Mouse (Mus musculus): ENCODE data around the gene Ubqln4. TPM values are rescaled to one million over a fixed set of nuclear protein-coding genes. Genes with fewer than 3 reads are reported as not detected.
"Not testable (repeated sequence)": the region's sequence is repeated elsewhere in the genome, so short reads cannot be mapped to it uniquely, and the experiment has no call there.

Ubqln4 gene
- polyA plus RNA-seq, 1 experiment from 2014 or later: 89.2 TPM

DNA sequence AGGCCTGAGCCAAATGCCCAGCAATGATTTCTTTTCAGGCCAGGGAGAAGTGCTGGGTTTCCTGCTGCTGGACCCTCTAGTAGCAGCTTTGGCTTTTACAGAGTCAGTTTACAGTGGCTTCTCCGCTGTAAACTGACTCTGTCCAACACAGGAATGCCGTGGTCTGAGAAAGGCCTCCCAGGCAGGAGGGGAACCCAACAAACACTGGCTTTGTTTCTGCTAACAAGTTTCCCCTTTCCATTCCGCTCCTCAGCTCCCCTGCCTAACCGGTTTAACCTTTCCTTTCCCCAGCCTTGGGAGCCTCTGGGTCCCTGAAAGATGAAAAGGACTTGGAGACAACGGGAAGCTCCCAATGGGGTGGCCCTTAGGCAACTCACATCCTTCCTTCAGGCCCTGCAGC, 36.7 kb downstream of the Ubqln4 start:
- no peak overlapping the region for H3K4me2 ChIP-seq (ENCODE audit: low read depth, low read length, severe bottlenecking)
- no peaks in the 10 kb centered on the region for H3K4me1 ChIP-seq (replicated peaks; ENCODE audit: control insufficient read depth, insufficient read depth, low read length)
- H3K36me3 ChIP-seq (ENCODE audit: control insufficient read depth, insufficient read depth, low read length): peaks cover 6% of the 10 kb centered on the region; the same call in 1 of the 2 replicates
- DNase-seq (ENCODE audit: low spot score): no peak
- WGBS: 30% methylated on average over 5 of the region's 5 CpGs
- no peaks in the 10 kb centered on the region for H3K9me3 ChIP-seq (ENCODE audit: control insufficient read depth, low read length)
- 0 out of 2 replicates have a peak overlapping the region, but pooled peaks have one; percentile 3 for H3K9ac ChIP-seq (ENCODE audit: low read length)
- ATAC-seq (replicated peaks; ENCODE audit: low FRiP score): no peak
- no peaks in the 10 kb centered on the region for H3K27me3 ChIP-seq (ENCODE audit: control insufficient read depth, insufficient read depth, low read length)
- H3K27ac ChIP-seq (ENCODE audit: low read depth, low read length): no peak overlapping the region
- H3K4me3 ChIP-seq (ENCODE audit: low read depth, low read length): no peak overlapping the region

- ATAC-seq (replicated peaks; ENCODE audit: low FRiP score): no peak
These were observed 37.5 kb downstream of the Ubqln4 start for GRCm38 (mm10) chr3:88591044-88591443.

DNA sequence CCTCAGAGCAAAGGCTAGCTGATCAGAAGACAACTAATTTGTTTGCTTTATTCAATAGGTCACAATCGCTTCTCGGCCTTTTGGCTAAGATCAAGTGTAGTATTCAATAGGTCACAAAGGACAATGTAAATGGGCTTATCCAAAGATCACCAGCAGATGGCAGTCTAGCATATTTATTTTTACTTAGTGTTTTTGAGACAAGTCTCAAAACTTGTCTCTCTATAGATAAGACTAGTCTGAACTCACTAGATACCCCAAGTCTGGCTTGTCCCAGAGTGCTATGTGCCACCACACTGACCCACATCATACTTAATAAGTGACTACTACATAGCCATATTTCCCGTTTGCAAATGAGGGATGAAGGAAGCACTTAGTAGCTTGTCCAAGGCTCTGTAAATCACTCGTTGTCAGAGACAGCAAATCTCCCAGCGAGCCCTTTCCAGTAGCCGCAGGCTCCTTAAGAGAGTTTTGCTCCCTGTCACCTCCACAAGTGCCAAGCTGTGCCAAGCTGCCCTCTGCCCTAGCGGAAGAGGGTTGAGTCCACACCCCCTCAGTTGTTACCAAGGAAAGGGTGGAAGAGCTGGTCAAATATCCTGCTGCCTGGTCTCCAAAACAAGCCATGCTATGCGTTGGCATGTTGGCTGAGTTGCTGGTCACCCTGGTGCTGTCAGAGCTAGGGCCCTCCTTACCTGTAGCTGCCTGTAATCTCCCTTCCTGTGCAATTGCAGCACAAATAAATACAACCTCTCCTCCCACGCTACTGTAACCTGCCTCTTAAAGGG, 38.6 kb downstream of the Ubqln4 start:
- H3K9ac ChIP-seq (ENCODE audit: low read length): no peak overlapping the region
- no peaks in the 10 kb centered on the region for H3K9me3 ChIP-seq (ENCODE audit: control insufficient read depth, low read length)
- H3K27ac ChIP-seq (ENCODE audit: low read depth, low read length): no peak overlapping the region
- 35% methylated on average over 9 of the region's 9 CpGs for WGBS
- no peaks in the 10 kb centered on the region for H3K27me3 ChIP-seq (ENCODE audit: control insufficient read depth, insufficient read depth, low read length)
- H3K4me1 ChIP-seq (replicated peaks; ENCODE audit: control insufficient read depth, insufficient read depth, low read length): no peaks in the 10 kb centered on the region
- DNase-seq (ENCODE audit: low spot score) (peak; percentile 57), ATAC-seq (replicated peaks; ENCODE audit: low FRiP score) (no peak)
- H3K4me3 ChIP-seq (ENCODE audit: low read depth, low read length): no peak overlapping the region
- H3K4me2 ChIP-seq (ENCODE audit: low read depth, low read length, severe bottlenecking): no peak overlapping the region
- peaks cover 6% of the 10 kb centered on the region; the same call in 1 of the 2 replicates for H3K36me3 ChIP-seq (ENCODE audit: control insufficient read depth, insufficient read depth, low read length)

More at GRCm38 (mm10) chr3:88591044-88591443, 37.5 kb downstream of the Ubqln4 start:
- Histone ChIP-seq H3K9ac (ENCODE audit: low read length) (no peak overlapping the region), H3K36me3 (ENCODE audit: control insufficient read depth, insufficient read depth, low read length) (peaks cover 6% of the 10 kb centered on the region; the same call in 1 of the 2 replicates), H3K4me1 (replicated peaks; ENCODE audit: control insufficient read depth, insufficient read depth, low read length) (no peaks in the 10 kb centered on the region), H3K9me3 (ENCODE audit: control insufficient read depth, low read length) (no peaks in the 10 kb centered on the region), H3K27me3 (ENCODE audit: control insufficient read depth, insufficient read depth, low read length) (no peaks in the 10 kb centered on the region), H3K4me2 (ENCODE audit: low read depth, low read length, severe bottlenecking) (no peak overlapping the region), H3K4me3 (ENCODE audit: low read depth, low read length) (no peak overlapping the region), H3K27ac (ENCODE audit: low read depth, low read length) (no peak overlapping the region)
- DNase-seq (ENCODE audit: low spot score): no peak
- 52% methylated on average over 3 of the region's 3 CpGs for WGBS

GRCm38 (mm10) chr3:88592942-88593576, 39.5 kb downstream of the Ubqln4 start:
- ATAC-seq (replicated peaks; ENCODE audit: low FRiP score) (no peak), DNase-seq (ENCODE audit: low spot score) (no peak)
- Histone ChIP-seq H3K36me3 (ENCODE audit: control insufficient read depth, insufficient read depth, low read length) (peaks cover 2% of the 10 kb centered on the region; the same call in 1 of the 2 replicates), H3K4me1 (replicated peaks; ENCODE audit: control insufficient read depth, insufficient read depth, low read length) (no peaks in the 10 kb centered on the region), H3K9me3 (ENCODE audit: control insufficient read depth, low read length) (no peaks in the 10 kb centered on the region), H3K27ac (ENCODE audit: low read depth, low read length) (no peak overlapping the region), H3K4me2 (ENCODE audit: low read depth, low read length, severe bottlenecking) (no peak overlapping the region), H3K4me3 (ENCODE audit: low read depth, low read length) (no peak overlapping the region), H3K9ac (ENCODE audit: low read length) (no peak overlapping the region), H3K27me3 (ENCODE audit: control insufficient read depth, insufficient read depth, low read length) (no peaks in the 10 kb centered on the region)
- WGBS: 76% methylated on average over 10 of the region's 10 CpGs

DNA sequence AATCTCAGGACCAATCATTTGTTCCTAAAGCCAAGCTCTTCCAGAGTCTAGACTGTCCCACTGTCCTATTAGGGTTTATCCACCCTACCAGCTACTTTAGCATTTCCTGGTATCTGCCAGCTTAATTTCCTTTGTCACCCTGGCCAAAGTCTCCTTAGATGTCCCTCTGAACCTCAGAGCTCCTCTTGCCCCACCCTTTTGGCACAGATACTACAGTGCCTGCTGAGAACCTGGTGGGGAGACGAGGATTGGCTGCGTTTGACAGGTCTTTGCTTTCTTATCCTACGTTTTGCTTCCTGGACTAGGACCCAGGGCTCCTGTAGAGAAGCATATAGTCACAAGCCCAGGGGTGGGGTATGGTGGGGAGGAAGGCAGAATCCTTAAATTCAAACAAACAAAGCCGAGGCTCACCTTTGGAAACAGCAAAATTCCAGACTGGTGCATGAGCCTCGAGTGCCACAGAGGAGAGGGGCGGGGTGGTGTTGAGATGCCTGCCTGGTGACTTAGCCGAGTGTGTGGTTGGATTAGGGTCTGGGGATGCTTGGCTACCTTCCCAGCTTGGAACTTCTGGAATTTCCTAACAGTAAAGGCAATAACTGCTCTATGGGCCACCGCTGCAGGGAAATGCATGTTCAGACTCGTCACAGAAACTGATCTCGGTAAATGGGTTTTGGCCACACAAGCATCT, 40.5 kb downstream of the Ubqln4 start:
- 74% methylated on average over 10 of the region's 10 CpGs for WGBS
- DNase-seq (ENCODE audit: low spot score): no peak
- Histone ChIP-seq H3K36me3 (ENCODE audit: control insufficient read depth, insufficient read depth, low read length) (no peaks in the 10 kb centered on the region), H3K27me3 (ENCODE audit: control insufficient read depth, insufficient read depth, low read length) (no peaks in the 10 kb centered on the region), H3K27ac (ENCODE audit: low read depth, low read length) (no peak overlapping the region), H3K4me1 (replicated peaks; ENCODE audit: control insufficient read depth, insufficient read depth, low read length) (no peaks in the 10 kb centered on the region), H3K4me2 (ENCODE audit: low read depth, low read length, severe bottlenecking) (no peak overlapping the region), H3K9me3 (ENCODE audit: control insufficient read depth, low read length) (no peaks in the 10 kb centered on the region), H3K4me3 (ENCODE audit: low read depth, low read length) (no peak overlapping the region), H3K9ac (ENCODE audit: low read length) (no peak overlapping the region)
- no peak for ATAC-seq (replicated peaks; ENCODE audit: low FRiP score)

GRCm38 (mm10) chr3:88596547-88596946, 43.0 kb downstream of the Ubqln4 start:
- H3K9ac ChIP-seq (ENCODE audit: low read length); H3K27me3 ChIP-seq (ENCODE audit: control insufficient read depth, insufficient read depth, low read length); H3K9me3 ChIP-seq (ENCODE audit: control insufficient read depth, low read length); H3K27ac ChIP-seq (ENCODE audit: low read depth, low read length); ATAC-seq (replicated peaks; ENCODE audit: low FRiP score); H3K36me3 ChIP-seq (ENCODE audit: control insufficient read depth, insufficient read depth, low read length); H3K4me1 ChIP-seq (replicated peaks; ENCODE audit: control insufficient read depth, insufficient read depth, low read length); H3K4me3 ChIP-seq (ENCODE audit: low read depth, low read length); DNase-seq (ENCODE audit: low spot score); H3K4me2 ChIP-seq (ENCODE audit: low read depth, low read length, severe bottlenecking): not testable (repeated sequence)
- 76% methylated on average over 4 of the region's 4 CpGs for WGBS

DNA sequence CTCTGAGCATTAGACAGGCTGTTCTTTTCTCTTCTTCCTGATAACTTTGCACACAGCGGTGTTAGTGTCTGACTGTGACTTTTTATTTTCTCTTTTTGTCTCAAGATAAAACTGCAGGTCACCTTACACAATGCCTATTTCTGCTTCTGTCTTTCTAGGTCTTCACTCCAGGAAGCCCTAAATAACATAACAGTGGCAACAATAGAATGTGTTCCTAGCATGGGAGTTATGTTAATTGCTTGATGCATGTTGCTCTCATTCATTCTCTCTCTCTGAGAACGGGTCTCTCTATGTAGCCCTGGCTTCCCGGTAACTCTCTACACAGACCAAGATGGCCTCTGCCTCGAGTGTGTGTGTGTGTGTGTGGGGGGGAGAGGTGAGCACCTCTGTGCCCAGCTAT, 48.9 kb downstream of the Ubqln4 start:
- WGBS: 73% methylated on average over 4 of the region's 4 CpGs
- no peaks in the 10 kb centered on the region for H3K4me1 ChIP-seq (replicated peaks; ENCODE audit: control insufficient read depth, insufficient read depth, low read length)
- no peak overlapping the region for H3K9ac ChIP-seq (ENCODE audit: low read length)
- ATAC-seq (replicated peaks; ENCODE audit: low FRiP score) (no peak), DNase-seq (ENCODE audit: low spot score) (no peak)
- H3K9me3 ChIP-seq (ENCODE audit: control insufficient read depth, low read length): no peaks in the 10 kb centered on the region
- no peak overlapping the region for H3K4me2 ChIP-seq (ENCODE audit: low read depth, low read length, severe bottlenecking)
- no peak overlapping the region for H3K27ac ChIP-seq (ENCODE audit: low read depth, low read length)
- H3K27me3 ChIP-seq (ENCODE audit: control insufficient read depth, insufficient read depth, low read length): no peaks in the 10 kb centered on the region
- H3K36me3 ChIP-seq (ENCODE audit: control insufficient read depth, insufficient read depth, low read length): no peaks in the 10 kb centered on the region
- no peak overlapping the region for H3K4me3 ChIP-seq (ENCODE audit: low read depth, low read length)

GRCm38 (mm10) chr3:88603714-88604161, 50.2 kb downstream of the Ubqln4 start:
- Histone ChIP-seq H3K27me3 (ENCODE audit: control insufficient read depth, insufficient read depth, low read length) (no peaks in the 10 kb centered on the region), H3K27ac (ENCODE audit: low read depth, low read length) (no peak overlapping the region), H3K4me1 (replicated peaks; ENCODE audit: control insufficient read depth, insufficient read depth, low read length) (0 out of 2 replicates have a peak, but pooled peaks cover 3% of the 10 kb centered on the region), H3K9ac (ENCODE audit: low read length) (no peak overlapping the region), H3K4me2 (ENCODE audit: low read depth, low read length, severe bottlenecking) (no peak overlapping the region), H3K9me3 (ENCODE audit: control insufficient read depth, low read length) (no peaks in the 10 kb centered on the region), H3K4me3 (ENCODE audit: low read depth, low read length) (no peak overlapping the region), H3K36me3 (ENCODE audit: control insufficient read depth, insufficient read depth, low read length) (no peaks in the 10 kb centered on the region)
- ATAC-seq (replicated peaks; ENCODE audit: low FRiP score) (no peak), DNase-seq (ENCODE audit: low spot score) (peak; percentile 80)
- 31% methylated on average over 6 of the region's 6 CpGs for WGBS

Data from forebrain, embryonic 11.5 days (tissue).